Mouse (Mus musculus) B cell, adult 2 months (primary cell): ENCODE results near the gene Mapk6.
A peak's percentile ranks its signal among the peaks of the same experiment; 100 is the strongest.
"Not testable (repeated sequence)": the region's sequence is repeated elsewhere in the genome, so short reads cannot be mapped to it uniquely, and the experiment has no call there.

Experiments
- DNase-seq, 2 experiments: peaks; one replicate each; pipeline ENCODE4 v3.0.0; 2022

The Mapk6 gene

GRCm38 (mm10) chr9:75409852-75410378, at the start of gene Mapk6:
TSS of gene Mapk6 (minus strand) at chr9:75410005.
- DNase-seq, result peak; percentile 100

GRCm38 (mm10) chr9:75455684-75456083, 45.9 kb upstream of the Mapk6 start:
- DNase-seq, result no peak

- no peak for DNase-seq
These were observed 44.2 kb upstream of the Mapk6 start for GRCm38 (mm10) chr9:75453994-75454393.

DNA sequence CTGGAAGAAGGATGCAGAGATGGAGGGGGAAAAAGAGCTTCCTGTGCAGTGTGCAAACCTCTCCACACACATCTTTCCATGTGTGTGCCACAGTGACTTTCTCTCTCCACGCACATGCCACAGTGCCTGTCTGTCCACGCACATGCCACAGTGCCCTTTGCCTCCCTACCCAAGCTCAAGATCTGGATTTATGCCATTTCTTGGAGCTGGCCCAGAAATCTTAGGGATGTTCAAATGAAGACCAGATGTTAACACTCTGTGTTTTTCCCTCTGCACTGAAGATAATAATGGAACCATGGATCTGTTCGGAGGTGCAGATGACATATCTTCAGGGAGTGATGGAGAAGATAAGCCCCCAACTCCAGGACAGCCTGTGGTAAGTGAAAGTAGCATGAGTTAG, 38.2 kb upstream of the Mapk6 start:
- DNase-seq, result no peak

DNA sequence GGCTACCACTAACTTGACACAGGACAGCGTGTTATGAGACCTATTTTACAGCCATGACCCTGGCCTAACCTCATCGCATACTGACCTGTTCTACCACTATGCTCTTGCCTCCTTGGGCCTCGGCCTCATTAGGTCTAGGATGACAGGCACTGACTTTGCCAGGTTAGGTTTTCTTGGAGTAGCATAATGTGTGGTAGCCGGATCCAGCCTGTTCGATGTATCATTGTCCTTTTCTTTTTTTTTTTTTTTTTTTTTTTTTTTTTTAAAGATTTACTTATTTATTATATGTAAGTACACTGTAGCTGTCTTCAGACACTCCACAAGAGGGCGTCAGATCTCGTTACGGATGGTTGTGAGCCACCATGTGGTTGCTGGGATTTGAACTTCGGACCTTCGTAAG, 36.8 kb upstream of the Mapk6 start:
- not testable (repeated sequence) for DNase-seq

DNA sequence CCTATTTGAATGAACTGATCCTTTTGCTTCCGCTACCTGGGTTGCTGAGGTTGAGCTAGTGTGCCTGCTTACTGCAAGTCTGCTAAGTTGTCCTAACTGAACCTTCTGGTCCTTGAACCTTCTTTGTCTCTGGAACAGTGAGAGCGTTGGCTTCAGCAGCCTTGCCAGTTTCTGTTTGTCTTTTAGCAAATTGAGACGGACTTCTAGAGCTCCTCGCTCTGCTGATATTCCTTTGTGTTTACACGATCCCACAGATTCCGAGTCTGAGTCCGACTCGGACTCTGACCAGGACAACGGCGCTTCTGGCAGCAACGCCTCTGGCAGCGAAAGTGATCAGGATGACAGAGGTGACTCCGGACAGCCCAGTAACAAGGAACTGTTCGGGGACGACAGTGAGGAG, 35.2 kb upstream of the Mapk6 start:
- DNase-seq, result no peak

DNA sequence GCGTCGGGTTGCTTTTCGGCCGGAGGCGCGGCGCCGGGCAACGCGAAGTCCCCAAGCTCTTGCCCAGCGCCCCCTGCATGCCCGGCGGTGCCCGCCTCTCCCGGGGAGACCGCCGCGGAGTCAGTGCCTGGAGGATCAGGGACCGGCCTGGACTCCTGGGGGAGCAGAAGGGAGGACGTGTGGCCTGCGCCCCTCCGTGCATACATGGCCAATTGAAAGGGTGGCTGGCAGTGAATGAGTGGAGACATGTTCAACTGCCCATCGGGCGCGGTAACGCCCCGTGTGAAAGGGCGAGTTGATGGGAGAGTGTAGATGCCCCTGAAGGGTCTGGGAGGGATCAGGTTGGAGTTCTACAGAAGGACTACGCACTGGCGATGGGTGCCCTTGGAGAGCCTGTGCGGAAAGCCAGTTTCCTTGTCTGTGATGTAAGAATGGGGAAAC, 31.9 kb upstream of the Mapk6 start:
- no peak for DNase-seq

- DNase-seq, result peak; percentile 79
These were observed 31.2 kb upstream of the Mapk6 start, which contains the start of gene Leo1 for GRCm38 (mm10) chr9:75440796-75441666. TSS of gene Leo1 (plus strand) at chr9:75441524.

- DNase-seq, result peak; percentile 81 to 84
These were observed 28.0 kb upstream of the Mapk6 start for GRCm38 (mm10) chr9:75437653-75438385.

- peak; percentile 54 to 55 for DNase-seq
These were observed 26.1 kb upstream of the Mapk6 start for GRCm38 (mm10) chr9:75435918-75436317.

DNA sequence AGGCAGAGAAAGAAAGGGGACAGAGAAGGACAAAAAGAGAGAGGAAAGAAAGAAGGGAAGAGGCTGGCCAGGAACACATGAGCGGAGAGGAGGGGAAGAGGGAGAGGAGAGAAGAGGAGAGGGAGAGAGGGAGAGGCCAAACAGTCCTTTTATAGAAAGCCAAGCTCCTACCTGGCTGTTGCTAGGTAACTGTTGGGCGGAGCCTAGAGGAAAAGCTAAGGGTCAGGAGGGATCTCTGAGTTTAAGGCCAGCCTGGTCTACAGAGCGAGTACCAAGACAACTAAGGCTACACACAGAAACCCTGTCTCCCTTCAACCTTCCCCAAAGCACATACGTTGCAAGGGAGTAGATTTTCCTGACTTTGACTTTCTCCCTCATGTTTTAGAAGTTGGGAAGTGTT, 25.5 kb upstream of the Mapk6 start:
- no peak for DNase-seq

GRCm38 (mm10) chr9:75434872-75435271, 25.1 kb upstream of the Mapk6 start:
- no peak for DNase-seq

GRCm38 (mm10) chr9:75434172-75434793, 24.5 kb upstream of the Mapk6 start:
- peak; percentile 72 to 73 for DNase-seq

GRCm38 (mm10) chr9:75432694-75433093, 22.9 kb upstream of the Mapk6 start:
- no peak for DNase-seq

- DNase-seq, result no peak
These were observed 21.2 kb upstream of the Mapk6 start for GRCm38 (mm10) chr9:75430822-75431621.

DNA sequence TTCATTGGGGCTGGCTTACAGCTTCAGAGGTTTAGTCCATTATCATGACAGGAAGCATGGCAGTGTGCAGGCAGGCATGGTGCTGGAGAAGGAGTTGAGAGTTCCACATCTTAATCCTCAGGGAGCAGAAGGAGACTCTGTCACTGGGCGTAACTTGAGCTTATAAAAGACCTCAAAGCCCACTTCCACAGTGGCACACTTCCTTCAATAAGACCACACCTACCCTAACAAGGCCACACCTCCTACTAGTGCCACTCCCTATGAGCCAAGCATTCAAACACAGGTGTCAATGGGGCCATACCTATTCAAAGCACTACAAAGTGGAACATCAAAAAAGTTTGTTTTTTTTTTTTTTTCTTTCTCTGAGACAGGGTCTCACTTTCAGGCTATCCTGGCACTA, 19.9 kb upstream of the Mapk6 start:
- DNase-seq, result no peak

DNA sequence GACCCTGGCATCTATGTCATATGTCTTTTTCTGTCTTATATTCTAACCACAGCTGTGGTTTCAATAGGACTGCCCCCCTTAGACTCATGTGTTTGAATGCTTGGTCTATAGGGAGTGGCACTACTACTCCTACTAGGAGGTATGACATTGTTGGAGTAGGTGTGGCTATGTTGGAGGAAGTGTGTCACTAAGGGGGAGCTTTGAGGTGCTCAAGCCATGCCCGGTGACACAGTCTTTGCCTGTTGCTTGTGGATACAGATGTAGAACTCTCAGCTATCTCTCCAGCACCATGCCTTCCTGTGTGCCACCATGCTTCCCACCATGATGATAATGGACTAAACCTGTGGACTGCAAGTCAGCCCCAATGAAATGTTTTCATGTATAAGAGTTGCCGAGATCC, 19.2 kb upstream of the Mapk6 start:
- no peak for DNase-seq

DNA sequence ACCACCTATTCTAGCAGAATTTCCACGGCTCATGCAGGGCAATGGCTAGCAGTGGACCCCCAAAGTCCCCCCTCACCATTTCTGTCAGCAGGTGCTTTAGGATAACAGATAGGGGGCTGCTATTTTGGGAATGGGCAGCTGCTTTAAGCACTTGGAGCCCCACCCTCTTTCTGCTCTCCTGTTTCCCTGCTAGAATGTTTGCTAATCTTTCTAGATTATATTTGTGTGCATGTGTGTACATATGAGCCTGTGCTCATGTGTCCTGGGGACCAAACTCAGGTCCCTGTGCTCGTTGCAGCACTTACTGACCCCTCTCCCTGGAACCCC, 18.4 kb upstream of the Mapk6 start:
- DNase-seq, result no peak

DNA sequence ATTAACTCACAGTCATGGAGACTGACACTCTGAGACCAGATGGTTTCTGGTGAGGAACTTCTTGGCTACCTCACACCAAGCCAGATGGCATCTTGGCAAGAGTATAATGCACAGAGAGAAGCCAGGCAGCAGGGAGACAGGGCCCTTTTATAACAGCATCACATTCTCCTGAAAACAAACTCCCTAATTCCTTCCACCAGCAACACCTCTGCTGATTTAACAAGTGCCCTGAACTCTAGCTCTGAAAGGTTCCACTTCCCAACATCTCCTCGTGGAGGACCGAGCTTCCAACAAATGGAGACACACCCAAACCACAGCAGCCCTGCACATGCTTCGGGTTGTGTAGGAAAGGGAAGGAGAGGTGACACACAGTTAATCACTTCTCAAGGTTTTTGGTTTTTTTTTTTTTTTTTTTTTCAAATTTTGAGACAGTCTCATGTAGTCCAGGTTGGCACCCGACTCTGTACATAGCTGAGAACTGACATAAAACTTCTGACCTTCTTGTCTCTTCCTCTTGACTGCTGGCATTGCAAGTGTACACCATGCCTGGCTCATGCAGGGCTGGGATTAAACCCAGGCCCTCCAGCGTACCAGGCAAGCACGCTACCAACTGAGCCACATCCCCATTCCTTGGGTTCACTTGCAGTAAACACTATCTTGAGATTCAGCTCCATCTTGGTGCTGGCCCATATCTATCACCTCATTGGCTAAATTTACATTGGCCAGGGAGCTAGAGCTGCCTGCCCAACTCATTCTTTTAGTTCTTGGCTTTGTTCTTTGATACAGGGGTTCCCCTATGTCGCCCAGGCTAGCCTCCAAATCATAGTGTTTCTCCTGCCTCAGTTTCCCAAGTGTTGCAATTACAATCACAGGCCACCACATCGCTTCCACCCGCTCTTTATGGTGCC, 17.8 kb upstream of the Mapk6 start:
- no peak for DNase-seq

- no peak for DNase-seq
These were observed 16.1 kb upstream of the Mapk6 start for GRCm38 (mm10) chr9:75425796-75426391.
